Mouse (Mus musculus) liver, embryonic 16.5 days (tissue): Measurements from ENCODE around the gene Fancc. TPM values are rescaled to one million over a fixed set of nuclear protein-coding genes. Genes with fewer than 3 reads are reported as not detected.

Source experiments
- ATAC-seq: fragments of 200-750 bp; cut with Nextera tagmentation; 2 replicates; pipeline ENCODE4 v1.8.0; 2017; ENCODE audit warnings: low read depth, mild to moderate bottlenecking, moderate number of reproducible peaks, moderate library complexity
- H3K27ac ChIP-seq: fragments of 300-500 bp; sonication (generic); 2 replicates; pipeline ENCODE4 v1.5.1; 2014; ENCODE audit warnings: mild to moderate bottlenecking, low read length
- H3K27me3 ChIP-seq: fragments of 300-500 bp; sonication (generic); 2 replicates; pipeline ENCODE4 v1.6.1; 2014; ENCODE audit warnings: low read depth, low read length, mixed read lengths; ENCODE audit not compliant: control insufficient read depth, insufficient read depth
- H3K36me3 ChIP-seq: fragments of 300-500 bp; sonication (generic); 2 replicates; pipeline ENCODE4 v1.6.1; 2014; ENCODE audit warnings: mild to moderate bottlenecking; ENCODE audit not compliant: control insufficient read depth, insufficient read depth
- H3K4me1 ChIP-seq: fragments of 300-500 bp; sonication (generic); 2 replicates; pipeline ENCODE4 v1.6.1; 2014; ENCODE audit warnings: low read depth, low read length, mixed read lengths; ENCODE audit not compliant: control insufficient read depth
- H3K4me2 ChIP-seq: fragments of 300-500 bp; sonication (generic); 2 replicates; pipeline ENCODE4 v1.6.1; 2014; ENCODE audit warnings: low read depth, low read length, mixed read lengths
- H3K4me3 ChIP-seq: fragments of 300-500 bp; sonication (generic); 2 replicates; pipeline ENCODE4 v1.5.1; 2014; ENCODE audit warnings: low read depth, mild to moderate bottlenecking, low read length
- H3K9ac ChIP-seq: fragments of 300-500 bp; sonication (generic); 2 replicates; pipeline ENCODE4 v1.6.1; 2014; ENCODE audit warnings: low read depth, low read length
- H3K9me3 ChIP-seq: fragments of 300-500 bp; sonication (generic); replicated peaks from 2 replicates; pipeline ENCODE4 v1.6.1; 2016; ENCODE audit warnings: low read length; ENCODE audit not compliant: control insufficient read depth
- WGBS: fragments of 180-500 bp; shearing (Covaris S2); extraction: QIAGEN DNeasy Blood & Tissue Kit; methylation state at CpG from one replicate; pipeline ENCODE4 v1.1.7; 2014; ENCODE audit not compliant: insufficient replicate concordance; 5-methylcytosine and 5-hydroxymethylcytosine counted together
- microRNA counts: library from miRNA; unstranded; fragments of <30 nt; microRNA quantifications from one replicate; lab custom pipeline; 2016
- microRNA-seq: library from miRNA; unstranded; fragments of <30 nt; microRNA quantifications from one replicate; pipeline ENCODE4, GENCODE M21; 2016
- polyA plus RNA-seq: library from polyadenylated mRNA; unstranded; fragments of >200 nt; fragmentation: Nextera tagmentation; extraction: Ambion mirVana; gene quantifications from 2 replicates; pipeline ENCODE4 v1.2.1, GENCODE M21; 2015

The Fancc gene
- polyA plus RNA-seq, 1 experiment from 2014 or later: 8.2 TPM

GRCm38 (mm10) chr13:63239301-63239804 lies 257.7 kb downstream of the Fancc start:
- Histone ChIP-seq H3K4me3 (peak overlapping the region; percentile 80), H3K36me3 (no peaks in the 10 kb centered on the region), H3K4me2 (peak overlapping the region; percentile 94), H3K9me3 (no peaks in the 10 kb centered on the region), H3K27me3 (no peaks in the 10 kb centered on the region), H3K4me1 (peaks cover 15% of the 10 kb centered on the region), H3K27ac (no peak overlapping the region), H3K9ac (peak overlapping the region; percentile 87)
- WGBS: 18% methylated on average over 11 of the region's 11 CpGs
- ATAC-seq: peak; percentile 28

GRCm38 (mm10) chr13:63238045-63238444 lies 259.0 kb downstream of the Fancc start:
- no peak overlapping the region for H3K9ac ChIP-seq

DNA sequence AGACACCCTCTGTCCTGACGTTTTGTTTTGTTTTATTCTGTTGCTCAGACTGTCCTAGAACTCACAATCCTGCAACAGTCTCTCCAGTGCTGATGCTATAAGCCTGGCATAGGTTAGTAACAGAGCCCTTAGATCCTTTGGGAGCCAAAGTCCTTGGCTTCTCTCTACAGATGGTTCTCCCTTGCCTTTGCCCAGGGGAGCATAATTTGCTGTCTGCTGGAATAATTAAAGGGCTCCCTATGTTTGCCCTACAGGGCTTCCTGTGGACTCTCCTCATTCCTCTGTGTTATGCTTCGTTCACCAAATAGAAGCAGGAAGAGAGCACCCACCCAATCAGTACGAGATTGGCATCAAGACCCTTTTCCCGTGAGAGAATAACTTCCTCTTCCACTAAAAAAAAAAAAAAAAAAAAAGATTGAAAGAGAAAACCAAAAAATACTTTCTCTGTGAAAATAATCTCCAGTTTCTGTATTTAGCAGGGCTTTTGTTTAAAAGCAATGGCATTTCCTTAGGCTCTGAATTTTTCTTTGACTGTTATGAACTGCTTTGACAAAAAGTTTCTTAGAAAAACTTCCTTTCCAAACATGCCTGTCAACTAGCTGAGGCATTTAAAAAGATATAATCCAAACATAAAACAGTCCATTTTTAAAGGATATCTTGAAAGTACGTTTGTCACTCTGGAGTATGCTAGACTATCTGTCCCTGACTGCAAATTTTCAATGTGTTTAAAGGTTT lies 260.8 kb downstream of the Fancc start:
- Histone ChIP-seq H3K27ac (no peak overlapping the region), H3K27me3 (no peaks in the 10 kb centered on the region), H3K4me3 (no peak overlapping the region), H3K9ac (no peak overlapping the region), H3K36me3 (no peaks in the 10 kb centered on the region), H3K4me2 (no peak overlapping the region), H3K9me3 (no peaks in the 10 kb centered on the region), H3K4me1 (peaks cover 9% of the 10 kb centered on the region)
- ATAC-seq: no peak
- 26% methylated on average over 5 of the region's 5 CpGs for WGBS

More at GRCm38 (mm10) chr13:63238045-63238444, 259.0 kb downstream of the Fancc start:
- Histone ChIP-seq H3K27me3 (no peaks in the 10 kb centered on the region), H3K36me3 (no peaks in the 10 kb centered on the region), H3K4me2 (no peak overlapping the region), H3K27ac (no peak overlapping the region), H3K4me1 (peaks cover 15% of the 10 kb centered on the region), H3K9me3 (no peaks in the 10 kb centered on the region), H3K4me3 (no peak overlapping the region)
- no peak for ATAC-seq
- 78% methylated on average over 7 of the region's 7 CpGs for WGBS

GRCm38 (mm10) chr13:63235551-63235950 lies 261.5 kb downstream of the Fancc start:
- no peaks in the 10 kb centered on the region for H3K9me3 ChIP-seq
- H3K27me3 ChIP-seq: no peaks in the 10 kb centered on the region
- ATAC-seq: no peak
- H3K9ac ChIP-seq: no peak overlapping the region
- peaks cover 3% of the 10 kb centered on the region for H3K4me1 ChIP-seq
- WGBS: 51% methylated on average over 3 of the region's 3 CpGs
- H3K36me3 ChIP-seq: no peaks in the 10 kb centered on the region
- no peak overlapping the region for H3K27ac ChIP-seq
- no peak overlapping the region for H3K4me3 ChIP-seq
- no peak overlapping the region for H3K4me2 ChIP-seq

MicroRNAs within 50 kb of the gene (microRNA counts, 519-probe panel; counts per million panel counts)
- 2,753 counts per million, percentile 76 among the panel's probes with 10 or more counts for microRNA mmu-miR-23b (lab: Ali Mortazavi, UCI)
- 2,376 counts per million, percentile 56 among the panel's probes with 10 or more counts for microRNA mmu-miR-24 (lab: Ali Mortazavi, UCI)
- microRNA mmu-miR-27b (lab: Ali Mortazavi, UCI): 2,369 counts per million, percentile 55 among the panel's probes with 10 or more counts

Small RNA genes lying within 50 kb of the gene (microRNA-seq; reads per million reads assigned to microRNA genes)
- gene Mir23b (13,218 reads per million, percentile 94 among the genes with 10 or more reads in this experiment), gene Mir24-1 (not detected), gene Mir27b (1,278 reads per million, percentile 79 among the genes with 10 or more reads in this experiment), gene Mir3074-1 (not detected)

Other genes starting within 250 kb of the Fancc start
- 2.9 and 3.1 TPM in 2 replicates for gene Ptch1, start 76.3 kb upstream of the Fancc start, polyA plus RNA-seq